Mouse (Mus musculus): ENCODE results near the gene Rab27a. TPM values are rescaled to one million over a fixed set of nuclear protein-coding genes. Genes with fewer than 3 reads are reported as not detected.

Gene Rab27a
- 6.0 and 6.6 TPM in 2 replicates for polyA plus RNA-seq (2015; fragmentation: Nextera tagmentation; extraction: Ambion mirVana)

DNA sequence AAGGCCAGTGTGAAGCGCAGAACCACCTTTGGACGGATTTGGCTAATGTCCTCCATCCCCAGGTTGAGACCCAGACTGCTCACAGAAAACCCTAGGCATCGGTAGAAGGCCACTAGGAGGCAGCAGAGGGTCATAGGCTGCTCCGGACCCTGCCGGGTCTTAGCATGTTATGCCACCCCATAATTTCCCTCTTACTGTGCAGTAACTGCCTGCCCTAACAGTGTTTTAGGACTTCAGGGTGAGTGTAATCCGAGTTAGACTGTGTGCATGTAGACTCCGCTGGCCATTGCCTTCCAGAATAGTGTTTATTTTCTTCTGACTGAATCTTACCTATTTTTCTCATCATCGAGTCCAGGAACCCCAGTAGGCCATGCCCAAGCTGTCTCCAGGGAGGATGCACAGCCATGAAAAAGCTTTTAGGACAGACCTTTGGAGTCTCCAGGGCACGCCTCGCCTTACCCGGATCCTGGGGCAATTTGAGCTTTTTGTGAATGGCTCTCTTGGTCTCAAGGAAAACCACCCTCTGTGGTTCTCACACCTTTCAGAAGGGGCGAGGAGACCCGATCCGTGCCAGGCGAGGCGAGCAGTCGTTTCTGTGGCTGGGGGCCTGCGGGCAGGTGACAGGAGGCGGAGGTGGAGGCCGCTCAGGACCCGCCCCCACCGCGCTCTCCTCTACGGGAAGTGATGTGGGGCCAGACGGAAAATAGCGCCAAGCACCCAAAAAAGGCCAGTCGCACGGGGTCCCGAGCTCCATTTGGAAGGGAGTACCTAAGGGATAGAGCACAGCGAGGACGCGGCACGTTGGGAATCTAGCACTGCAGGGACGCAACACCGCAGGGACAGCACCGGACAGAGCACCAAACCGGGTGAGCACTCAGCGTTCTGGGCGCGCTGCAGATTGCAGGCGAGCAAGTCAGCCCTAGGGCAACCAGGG, at the start of gene Rab27a:
Gene Rab27a, plus strand, starts transcription at position 709 of the 934 bp plus-strand sequence.
- no peaks in the 10 kb centered on the region for H3K36me3 ChIP-seq (ENCODE audit: insufficient read depth, low read length)
- peak; percentile 72 for ATAC-seq (ENCODE audit: low FRiP score, low TSS enrichment)
- peaks cover 14% of the 10 kb centered on the region for H3K4me1 ChIP-seq (ENCODE audit: insufficient read depth, low read length)
- H3K4me2 ChIP-seq (replicated peaks; ENCODE audit: low read depth, low read length), result peak within 1 kb of the TSS; percentile 90
- no peaks in the 10 kb centered on the region for H3K9me3 ChIP-seq (ENCODE audit: low read length)
- 1% methylated on average over 41 of the region's 41 CpGs for WGBS
- H3K27ac ChIP-seq (ENCODE audit: low read length), result no peak within 1 kb of the TSS
- peak within 1 kb of the TSS; percentile 70 for H3K9ac ChIP-seq (replicated peaks; ENCODE audit: low read length)
- H3K27me3 ChIP-seq (ENCODE audit: insufficient read depth, low read length), result no peaks in the 10 kb centered on the region
- H3K4me3 ChIP-seq (ENCODE audit: low read length), result peak within 1 kb of the TSS; percentile 55

DNA sequence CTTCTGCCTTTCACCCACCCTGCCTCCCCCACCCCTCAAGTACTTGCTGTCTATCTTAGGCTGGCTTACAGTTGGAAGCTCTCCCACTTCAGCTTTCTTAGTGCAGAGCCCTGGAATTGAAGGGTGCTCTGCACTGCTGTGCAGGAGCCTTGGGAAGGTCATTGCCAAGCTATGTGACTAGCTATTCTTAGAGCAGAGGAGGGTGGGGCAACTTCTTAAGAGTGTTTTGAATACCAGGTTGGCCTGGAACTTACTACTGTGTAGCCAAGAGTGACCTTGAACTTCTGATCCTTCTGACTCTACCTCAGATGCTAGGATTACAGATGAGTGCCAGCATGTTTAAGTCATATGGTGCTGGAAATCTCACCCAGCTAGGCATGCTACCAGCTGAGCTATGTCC, 48.5 kb upstream of the Rab27a start:
- no peak for ATAC-seq (ENCODE audit: low FRiP score, low TSS enrichment)
- no peaks in the 10 kb centered on the region for H3K9me3 ChIP-seq (ENCODE audit: low read length)
- H3K27ac ChIP-seq (ENCODE audit: low read length), result no peak overlapping the region
- no peaks in the 10 kb centered on the region for H3K27me3 ChIP-seq (ENCODE audit: insufficient read depth, low read length)
- H3K4me3 ChIP-seq (ENCODE audit: low read length), result no peak overlapping the region
- H3K4me2 ChIP-seq (replicated peaks; ENCODE audit: low read depth, low read length), result no peak overlapping the region
- H3K9ac ChIP-seq (replicated peaks; ENCODE audit: low read length), result no peak overlapping the region
- H3K4me1 ChIP-seq (ENCODE audit: insufficient read depth, low read length), result no peaks in the 10 kb centered on the region
- no peaks in the 10 kb centered on the region for H3K36me3 ChIP-seq (ENCODE audit: insufficient read depth, low read length)

DNA sequence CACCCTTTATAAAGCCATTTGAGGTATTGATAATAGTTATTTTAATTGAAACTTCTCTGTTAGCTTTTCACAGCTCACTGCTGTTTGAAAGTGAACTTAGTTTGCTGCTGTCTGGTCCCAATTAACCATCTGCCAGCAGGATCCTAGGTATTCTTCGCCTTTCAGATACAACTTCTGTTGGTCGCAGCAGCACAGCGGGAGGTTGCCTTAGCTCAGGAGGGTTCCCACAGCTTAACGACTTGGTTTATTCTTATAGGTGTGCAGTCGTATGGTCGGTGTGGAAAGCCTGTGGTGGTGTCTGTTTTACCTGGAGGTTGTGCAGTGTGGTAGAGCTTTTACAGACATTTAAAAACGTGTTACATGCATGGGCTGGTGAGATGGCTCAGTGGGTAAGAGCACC, 47.8 kb upstream of the Rab27a start:
- ATAC-seq (ENCODE audit: low FRiP score, low TSS enrichment), result no peak
- no peaks in the 10 kb centered on the region for H3K9me3 ChIP-seq (ENCODE audit: low read length)
- H3K36me3 ChIP-seq (ENCODE audit: insufficient read depth, low read length), result no peaks in the 10 kb centered on the region
- 65% methylated on average over 7 of the region's 7 CpGs for WGBS
- H3K27ac ChIP-seq (ENCODE audit: low read length), result no peak overlapping the region
- H3K4me2 ChIP-seq (replicated peaks; ENCODE audit: low read depth, low read length), result no peak overlapping the region
- H3K4me3 ChIP-seq (ENCODE audit: low read length), result no peak overlapping the region
- no peaks in the 10 kb centered on the region for H3K27me3 ChIP-seq (ENCODE audit: insufficient read depth, low read length)
- no peak overlapping the region for H3K9ac ChIP-seq (replicated peaks; ENCODE audit: low read length)
- H3K4me1 ChIP-seq (ENCODE audit: insufficient read depth, low read length), result no peaks in the 10 kb centered on the region

DNA sequence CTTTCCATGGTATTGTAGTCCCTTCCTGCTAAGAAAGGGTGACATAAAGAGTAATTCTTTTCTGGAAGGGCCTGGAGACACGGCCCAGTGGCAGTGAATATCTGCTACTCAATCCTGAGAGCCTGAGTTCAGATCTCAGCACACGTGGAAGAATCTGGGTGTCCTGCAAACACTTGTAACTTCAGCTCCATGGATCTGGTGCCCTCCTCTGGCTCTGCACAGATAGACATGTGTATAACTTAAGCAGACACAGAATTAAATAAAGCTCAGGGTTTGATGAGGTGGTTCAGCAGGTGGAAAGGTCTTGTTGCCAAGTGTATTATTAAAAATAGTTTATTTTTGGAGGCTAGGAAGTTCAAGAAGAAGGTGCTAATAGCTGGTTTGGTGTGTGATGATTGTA, 44.2 kb upstream of the Rab27a start:
- WGBS, result 84% methylated on average over 2 of the region's 2 CpGs
- no peak overlapping the region for H3K4me3 ChIP-seq (ENCODE audit: low read length)

DNA sequence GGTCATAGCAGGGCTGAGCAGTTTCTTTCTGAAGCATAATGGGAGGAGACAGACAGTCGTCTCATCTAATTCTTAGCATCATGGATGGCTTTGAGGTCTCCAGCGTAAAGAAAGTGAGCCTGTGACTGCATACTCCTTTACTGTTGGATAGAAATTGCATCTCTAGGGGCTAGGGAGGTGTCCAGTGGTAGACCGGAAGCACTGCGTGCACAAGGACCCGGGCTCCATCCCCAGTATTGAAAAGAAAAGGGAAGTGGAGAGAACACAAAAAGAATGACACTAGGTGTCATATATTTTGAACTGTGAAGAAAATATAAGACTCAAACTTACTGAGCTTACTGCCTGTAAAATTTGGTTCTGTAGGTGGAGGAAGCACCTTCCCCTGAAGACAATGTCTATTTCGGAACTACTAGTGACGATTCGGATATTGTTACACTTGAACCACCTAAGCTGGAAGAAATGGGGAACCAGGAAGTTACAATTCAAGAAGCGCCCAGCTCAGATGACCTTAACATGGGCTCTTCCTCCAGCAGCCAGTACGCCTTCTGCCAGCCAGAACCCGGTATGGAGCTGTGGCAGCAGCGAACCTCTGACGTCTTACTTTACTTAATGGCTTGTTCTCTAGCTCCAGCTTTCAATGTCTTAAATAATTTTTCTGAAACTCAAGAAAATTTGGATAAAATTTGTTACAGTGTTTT, 43.2 kb upstream of the Rab27a start:
- 86% methylated on average over 13 of the region's 13 CpGs for WGBS
- no peak overlapping the region for H3K9ac ChIP-seq (replicated peaks; ENCODE audit: low read length)
- H3K27me3 ChIP-seq (ENCODE audit: insufficient read depth, low read length), result no peaks in the 10 kb centered on the region
- H3K27ac ChIP-seq (ENCODE audit: low read length), result no peak overlapping the region
- no peak overlapping the region for H3K4me3 ChIP-seq (ENCODE audit: low read length)
- no peaks in the 10 kb centered on the region for H3K4me1 ChIP-seq (ENCODE audit: insufficient read depth, low read length)
- ATAC-seq (ENCODE audit: low FRiP score, low TSS enrichment), result no peak
- H3K9me3 ChIP-seq (ENCODE audit: low read length), result no peaks in the 10 kb centered on the region
- peaks cover 7% of the 10 kb centered on the region; the same call in 1 of the 2 replicates for H3K36me3 ChIP-seq (ENCODE audit: insufficient read depth, low read length)
- no peak overlapping the region for H3K4me2 ChIP-seq (replicated peaks; ENCODE audit: low read depth, low read length)

More for the DNA sequence above, 44.2 kb upstream of the Rab27a start:
- H3K27ac ChIP-seq (ENCODE audit: low read length), result no peak overlapping the region
- H3K9me3 ChIP-seq (ENCODE audit: low read length), result no peaks in the 10 kb centered on the region
- ATAC-seq (ENCODE audit: low FRiP score, low TSS enrichment), result no peak
- no peak overlapping the region for H3K4me2 ChIP-seq (replicated peaks; ENCODE audit: low read depth, low read length)
- no peaks in the 10 kb centered on the region for H3K4me1 ChIP-seq (ENCODE audit: insufficient read depth, low read length)
- H3K9ac ChIP-seq (replicated peaks; ENCODE audit: low read length), result no peak overlapping the region
- no peaks in the 10 kb centered on the region for H3K27me3 ChIP-seq (ENCODE audit: insufficient read depth, low read length)
- peaks cover 3% of the 10 kb centered on the region; the same call in 1 of the 2 replicates for H3K36me3 ChIP-seq (ENCODE audit: insufficient read depth, low read length)

DNA sequence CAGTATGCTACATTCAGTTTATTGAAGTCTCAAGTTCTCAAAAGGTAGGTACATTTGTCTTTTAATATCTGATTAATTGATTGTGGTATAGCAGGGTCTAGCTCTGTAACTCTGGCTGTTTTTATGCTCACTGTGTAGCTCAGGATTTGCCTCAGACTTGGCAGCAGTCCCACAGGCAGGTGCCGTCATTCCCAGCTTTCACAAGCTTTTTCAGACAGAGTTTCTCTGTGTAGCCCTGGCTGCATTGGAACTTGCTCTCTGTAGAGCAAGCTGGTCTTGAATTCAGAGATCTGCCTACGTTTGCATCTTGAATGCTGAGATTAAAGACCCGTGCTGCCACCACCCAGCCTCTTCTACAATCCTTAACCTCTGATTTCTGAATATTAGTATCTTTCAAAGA, 42.5 kb upstream of the Rab27a start:
- H3K9ac ChIP-seq (replicated peaks; ENCODE audit: low read length), result 0 out of 2 replicates have a peak overlapping the region, but pooled peaks have one; percentile 23
- H3K27ac ChIP-seq (ENCODE audit: low read length), result no peak overlapping the region
- no peaks in the 10 kb centered on the region for H3K9me3 ChIP-seq (ENCODE audit: low read length)
- WGBS, result 67% methylated on average over 3 of the region's 3 CpGs
- no peaks in the 10 kb centered on the region for H3K27me3 ChIP-seq (ENCODE audit: insufficient read depth, low read length)
- ATAC-seq (ENCODE audit: low FRiP score, low TSS enrichment), result no peak
- H3K36me3 ChIP-seq (ENCODE audit: insufficient read depth, low read length), result peaks cover 7% of the 10 kb centered on the region; the same call in 1 of the 2 replicates
- H3K4me1 ChIP-seq (ENCODE audit: insufficient read depth, low read length), result no peaks in the 10 kb centered on the region
- H3K4me3 ChIP-seq (ENCODE audit: low read length), result no peak overlapping the region
- H3K4me2 ChIP-seq (replicated peaks; ENCODE audit: low read depth, low read length), result no peak overlapping the region

DNA sequence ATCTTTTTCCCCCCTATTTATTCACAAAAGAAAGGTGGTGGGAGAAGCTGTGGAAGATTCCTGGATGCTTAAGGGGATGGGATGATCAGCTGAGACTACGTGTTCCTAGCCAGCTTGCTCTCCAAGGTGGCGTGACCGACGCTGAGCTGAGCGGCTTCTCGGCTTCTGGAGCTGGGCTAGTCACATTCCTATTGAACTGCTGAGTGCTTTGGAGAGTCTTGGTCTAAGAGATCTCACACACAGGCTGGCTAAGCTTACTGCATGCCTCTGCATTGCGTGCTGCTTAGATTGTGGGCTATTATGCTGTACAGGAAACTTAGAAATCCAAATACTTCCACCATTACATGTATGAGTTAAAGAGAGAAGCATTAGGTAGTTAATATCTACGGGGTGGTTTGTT, 40.6 kb upstream of the Rab27a start:
- Histone ChIP-seq H3K36me3 (ENCODE audit: insufficient read depth, low read length) (peaks cover 10% of the 10 kb centered on the region; the same call in 1 of the 2 replicates), H3K4me3 (ENCODE audit: low read length) (no peak overlapping the region), H3K27me3 (ENCODE audit: insufficient read depth, low read length) (no peaks in the 10 kb centered on the region), H3K9me3 (ENCODE audit: low read length) (no peaks in the 10 kb centered on the region), H3K9ac (replicated peaks; ENCODE audit: low read length) (no peak overlapping the region), H3K4me1 (ENCODE audit: insufficient read depth, low read length) (no peaks in the 10 kb centered on the region), H3K4me2 (replicated peaks; ENCODE audit: low read depth, low read length) (no peak overlapping the region), H3K27ac (ENCODE audit: low read length) (no peak overlapping the region)
- ATAC-seq (ENCODE audit: low FRiP score, low TSS enrichment), result no peak
- 87% methylated on average over 8 of the region's 8 CpGs for WGBS

DNA sequence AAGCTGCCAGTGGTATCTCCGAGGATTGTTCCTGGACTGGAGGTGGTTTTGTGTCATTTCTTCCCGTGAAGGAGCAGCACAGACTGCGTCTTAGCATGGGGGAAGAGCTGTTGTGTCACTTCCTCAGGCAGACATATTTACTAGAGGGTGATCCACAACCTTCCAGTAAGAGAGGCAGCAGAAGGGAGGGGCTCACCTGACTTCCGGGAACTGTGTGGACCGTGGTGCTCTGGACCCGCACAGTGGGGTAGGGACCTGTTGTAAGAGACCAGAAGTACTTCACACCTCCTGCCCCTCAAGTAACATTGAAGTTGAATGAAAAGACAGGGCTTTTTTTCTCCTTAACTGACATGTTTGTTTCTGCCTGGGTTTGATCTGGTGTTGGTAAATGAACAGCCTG, 39.5 kb upstream of the Rab27a start:
- Histone ChIP-seq H3K9me3 (ENCODE audit: low read length) (no peaks in the 10 kb centered on the region), H3K4me3 (ENCODE audit: low read length) (no peak overlapping the region), H3K27me3 (ENCODE audit: insufficient read depth, low read length) (no peaks in the 10 kb centered on the region), H3K36me3 (ENCODE audit: insufficient read depth, low read length) (peaks cover 10% of the 10 kb centered on the region; the same call in 1 of the 2 replicates), H3K9ac (replicated peaks; ENCODE audit: low read length) (no peak overlapping the region), H3K4me2 (replicated peaks; ENCODE audit: low read depth, low read length) (no peak overlapping the region), H3K4me1 (ENCODE audit: insufficient read depth, low read length) (no peaks in the 10 kb centered on the region), H3K27ac (ENCODE audit: low read length) (no peak overlapping the region)
- ATAC-seq (ENCODE audit: low FRiP score, low TSS enrichment), result no peak
- WGBS, result 83% methylated on average over 6 of the region's 6 CpGs

DNA sequence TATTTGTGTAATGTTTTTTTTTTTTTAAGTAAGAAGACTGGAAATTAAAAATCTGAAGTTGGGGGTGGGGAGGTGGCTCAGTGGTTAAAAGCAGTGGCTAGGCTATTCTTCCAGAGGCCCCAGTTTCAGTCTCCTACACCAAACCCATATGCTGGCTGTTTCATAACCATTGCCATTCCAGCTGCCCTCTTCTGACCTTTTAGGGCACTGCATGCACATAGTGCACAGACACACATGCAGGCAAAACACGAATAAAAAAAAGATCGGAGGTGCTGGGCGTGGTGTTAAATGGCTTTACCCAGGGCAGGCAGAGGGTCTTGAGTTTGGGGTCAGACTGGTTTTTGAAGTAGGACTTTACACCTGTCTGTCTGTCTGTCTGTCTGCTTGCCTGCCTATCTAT, 38.5 kb upstream of the Rab27a start:
- Histone ChIP-seq H3K27me3 (ENCODE audit: insufficient read depth, low read length) (no peaks in the 10 kb centered on the region), H3K4me2 (replicated peaks; ENCODE audit: low read depth, low read length) (no peak overlapping the region), H3K9me3 (ENCODE audit: low read length) (no peaks in the 10 kb centered on the region), H3K4me3 (ENCODE audit: low read length) (no peak overlapping the region), H3K36me3 (ENCODE audit: insufficient read depth, low read length) (peaks cover 13% of the 10 kb centered on the region; the same call in 1 of the 2 replicates), H3K27ac (ENCODE audit: low read length) (no peak overlapping the region), H3K4me1 (ENCODE audit: insufficient read depth, low read length) (no peaks in the 10 kb centered on the region), H3K9ac (replicated peaks; ENCODE audit: low read length) (no peak overlapping the region)
- ATAC-seq (ENCODE audit: low FRiP score, low TSS enrichment), result no peak
- WGBS, result 93% methylated on average over 3 of the region's 3 CpGs
